Mouse (Mus musculus) left cerebral cortex, postnatal 4 days (tissue): ENCODE measurements around the gene Kif1b. TPM values are rescaled to one million over a fixed set of nuclear protein-coding genes. Genes with fewer than 3 reads are reported as not detected.

Source experiments
- DNase-seq: peaks from one replicate; pipeline ENCODE4 v3.0.0-alpha.2; 2022
- intact Hi-C: fragments of 180-260 bp; cut with DNase I; formaldehyde crosslinking; loops from one replicate; pipeline ENCODE4 v1.15.1; 2025
- total RNA-seq, 2 experiments: library from RNA; stranded (reverse); gene quantifications; 2 replicates each; pipeline ENCODE4 v1.2.3; 2021

The Kif1b gene
- total RNA-seq, 2 experiments from 2014 or later: 420 to 423 TPM

DNA sequence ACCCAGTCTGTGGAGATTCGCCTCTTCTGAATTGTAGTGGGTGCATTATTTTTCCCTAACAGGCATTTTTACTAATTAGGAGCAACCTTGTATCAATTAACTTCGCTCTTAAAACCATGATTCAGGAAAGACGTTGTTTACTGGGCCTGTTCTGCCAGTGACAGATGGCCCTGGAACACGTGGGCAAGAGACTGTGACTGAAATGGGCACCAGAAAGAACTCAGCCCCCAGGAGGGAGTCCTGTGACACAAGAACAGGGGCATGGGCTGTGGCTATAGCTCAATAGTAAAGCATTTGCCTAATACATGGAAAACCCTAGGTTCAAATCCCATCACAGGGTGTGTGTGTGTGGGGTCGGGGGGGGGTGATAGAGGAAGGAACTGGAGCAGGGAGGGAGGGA lies 9.9 kb upstream of the Kif1b start:
- intact Hi-C loops: no loop called here
- DNase-seq: peak; percentile 73

- intact Hi-C loops: no loop called here
- DNase-seq: no peak
Observed at GRCm38 (mm10) chr4:149314275-149314837, 6.9 kb upstream of the Kif1b start.

- intact Hi-C loops: no loop called here
- DNase-seq: no peak
Observed at GRCm38 (mm10) chr4:149313558-149314253, 6.2 kb upstream of the Kif1b start.

GRCm38 (mm10) chr4:149311996-149312395 lies 4.5 kb upstream of the Kif1b start:
- no peak for DNase-seq
- intact Hi-C loops: no loop called here

GRCm38 (mm10) chr4:149308491-149308820 lies 963 bp upstream of the Kif1b start:
- DNase-seq: no peak
- intact Hi-C loops: no loop called here

- DNase-seq: peak; percentile 89
- intact Hi-C loops: no loop called here
Observed at GRCm38 (mm10) chr4:149306712-149307595, 539 bp downstream of the Kif1b start.

DNA sequence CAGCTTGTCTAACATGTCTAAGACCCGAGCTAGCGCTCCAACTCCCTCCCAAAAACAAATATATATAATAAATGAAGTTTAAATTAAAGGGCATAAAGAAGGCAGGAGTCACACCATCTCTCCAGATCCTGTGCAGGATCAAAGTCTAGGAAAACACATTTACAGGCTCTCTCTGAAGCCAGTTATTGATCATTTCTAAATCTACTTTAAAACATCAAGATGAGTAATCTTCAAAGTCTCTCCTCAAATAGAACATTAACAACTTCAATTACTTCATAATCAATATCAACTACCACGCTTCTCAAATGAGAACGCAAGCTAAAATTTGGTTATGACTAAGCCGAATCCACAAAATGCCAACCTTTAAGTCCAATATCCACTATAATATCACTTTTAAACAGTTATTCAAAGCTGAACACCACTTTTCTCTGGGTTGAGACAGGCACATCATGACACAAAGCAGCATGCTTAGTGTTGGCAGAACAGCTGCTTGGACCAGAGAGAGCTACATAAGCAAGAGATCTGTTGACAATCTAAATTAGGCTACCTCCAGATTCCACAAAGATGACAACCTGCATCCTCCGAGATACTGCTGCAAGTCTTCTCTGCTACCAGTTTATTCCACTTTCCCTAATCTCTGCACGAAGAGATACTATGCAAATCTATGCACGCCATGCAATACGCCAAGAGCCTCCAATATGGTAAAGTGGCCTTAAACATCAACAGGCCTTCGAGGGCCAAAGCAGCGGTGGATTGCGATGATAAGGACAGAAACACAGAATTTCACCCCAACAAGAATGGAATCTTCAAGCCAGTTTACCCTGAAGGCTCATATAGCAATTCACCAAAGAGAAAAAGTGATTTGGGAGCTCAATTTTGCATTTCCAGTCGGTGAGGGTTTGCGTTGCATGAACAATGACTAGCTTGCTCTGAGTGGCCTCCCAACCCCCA lies 1.5 kb downstream of the Kif1b start:
- intact Hi-C loops: no loop called here
- no peak for DNase-seq

DNA sequence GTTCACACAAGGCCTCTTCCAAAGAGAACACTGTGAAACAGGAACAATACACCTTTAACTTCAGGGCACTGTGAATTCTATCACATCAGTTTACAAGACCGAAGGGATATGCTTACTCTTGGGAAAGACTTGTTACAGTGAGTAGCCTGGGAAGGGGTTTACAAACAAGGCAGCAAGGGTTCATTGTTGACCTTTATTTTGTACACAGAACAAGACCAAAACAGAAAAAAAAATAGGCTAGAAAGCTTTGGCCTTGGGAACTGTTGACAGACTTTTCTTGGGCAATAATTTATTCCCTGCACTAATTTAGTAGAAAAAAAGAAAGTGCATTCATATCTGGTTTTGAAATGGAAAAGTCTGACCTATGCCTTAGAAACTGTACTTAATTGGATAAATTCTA lies 3.0 kb downstream of the Kif1b start:
- no peak for DNase-seq
- intact Hi-C loops: no loop called here

- DNase-seq: no peak
- intact Hi-C loops: no loop called here
Observed at GRCm38 (mm10) chr4:149303502-149303901, 4.0 kb downstream of the Kif1b start.

- intact Hi-C loops: no loop called here
- no peak for DNase-seq
Observed at GRCm38 (mm10) chr4:149302751-149303150, 4.7 kb downstream of the Kif1b start.

DNA sequence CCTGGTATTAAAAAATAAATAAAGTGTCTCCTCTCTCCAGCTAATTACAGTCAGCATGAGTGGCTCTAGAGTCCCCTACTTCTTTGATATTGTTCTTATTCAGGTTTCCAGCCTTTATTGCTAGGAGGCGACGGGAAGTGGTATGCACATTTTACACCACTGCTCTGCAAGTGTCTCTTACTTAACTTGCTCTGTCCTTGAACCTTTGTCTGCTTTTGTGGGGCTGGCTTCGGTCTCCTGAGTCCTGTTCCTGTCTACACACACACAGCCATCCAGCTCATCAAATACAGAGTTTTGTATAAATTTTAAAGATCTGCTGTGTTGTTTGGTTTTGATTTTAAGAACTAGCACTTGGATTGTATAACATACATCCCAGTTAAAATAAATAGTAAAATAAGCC lies 5.4 kb downstream of the Kif1b start:
- intact Hi-C loops: no loop called here
- no peak for DNase-seq

DNA sequence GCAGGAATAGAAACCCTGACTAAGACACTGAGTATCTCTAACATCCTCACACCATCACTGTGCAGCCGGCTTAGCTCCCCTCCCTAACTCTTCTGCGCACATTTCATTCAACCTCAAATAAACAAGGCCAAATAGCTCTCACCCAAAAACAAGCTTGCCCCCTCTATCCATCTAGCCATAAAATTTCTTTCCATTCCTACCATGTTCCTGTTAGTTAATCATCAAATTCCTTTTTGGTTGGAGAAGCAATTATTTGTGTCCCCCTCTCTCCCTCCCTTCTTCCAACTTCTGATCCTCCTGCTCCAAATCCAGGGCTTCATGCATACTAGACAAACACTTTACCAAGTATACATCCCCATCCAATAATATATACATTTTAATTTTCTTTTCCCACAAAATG lies 11.0 kb downstream of the Kif1b start:
- no peak for DNase-seq
- intact Hi-C loops: no loop called here

DNA sequence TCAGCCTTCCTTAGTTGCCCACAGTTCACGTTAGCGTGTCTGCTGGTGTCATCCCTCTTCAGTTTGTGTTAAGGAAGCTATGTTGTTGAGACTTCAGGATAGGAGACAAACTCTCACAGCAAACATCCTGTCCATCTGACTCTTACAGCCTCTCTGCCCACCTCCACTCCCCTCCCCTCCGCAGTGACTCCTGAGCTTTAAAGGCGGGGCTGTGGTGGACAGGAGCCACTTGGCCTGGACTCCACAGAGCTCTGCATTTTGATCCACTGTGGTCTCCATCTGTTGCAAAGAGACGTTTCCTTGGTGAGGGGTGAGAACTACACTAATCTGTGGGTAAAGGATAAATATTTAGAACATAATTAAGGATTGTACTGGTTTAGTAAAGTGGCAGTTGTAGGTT lies 14.5 kb downstream of the Kif1b start:
- DNase-seq: peak; percentile 28
- intact Hi-C loops: no loop called here

GRCm38 (mm10) chr4:149291061-149291460 lies 16.4 kb downstream of the Kif1b start:
- no peak for DNase-seq
- intact Hi-C loops: no loop called here

DNA sequence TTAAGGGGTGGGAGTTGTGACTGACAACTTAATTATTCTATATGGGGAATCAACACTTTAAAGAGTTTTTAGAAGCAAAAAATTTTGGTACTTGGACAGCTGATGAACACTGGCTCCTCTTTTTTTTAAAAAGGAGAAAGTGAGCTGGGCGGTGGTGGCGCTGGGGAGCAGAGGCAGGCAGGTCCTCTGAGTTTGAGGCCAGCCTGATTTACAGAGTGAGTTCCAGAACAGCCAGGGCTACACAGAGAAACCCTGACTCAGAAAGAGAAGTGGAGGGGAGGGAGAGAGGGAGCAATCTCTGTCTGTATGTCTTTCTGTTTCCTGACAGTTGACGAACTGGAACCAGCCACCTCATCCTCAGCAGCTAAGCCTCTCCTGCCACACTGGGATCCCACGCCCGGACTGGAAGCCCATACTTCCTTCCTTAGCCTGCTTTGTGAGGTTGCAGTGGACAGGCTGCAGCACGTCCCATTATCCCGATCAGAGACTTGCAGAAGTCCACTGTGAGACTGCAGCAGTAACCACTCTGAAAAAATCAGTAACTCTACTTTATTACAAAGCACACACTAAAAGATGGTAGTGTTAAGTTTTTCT lies 17.2 kb downstream of the Kif1b start:
- no peak for DNase-seq
- intact Hi-C loops: no loop called here

GRCm38 (mm10) chr4:149286287-149287137 lies 21.0 kb downstream of the Kif1b start:
- intact Hi-C loops: no loop called here
- no peak for DNase-seq

DNA sequence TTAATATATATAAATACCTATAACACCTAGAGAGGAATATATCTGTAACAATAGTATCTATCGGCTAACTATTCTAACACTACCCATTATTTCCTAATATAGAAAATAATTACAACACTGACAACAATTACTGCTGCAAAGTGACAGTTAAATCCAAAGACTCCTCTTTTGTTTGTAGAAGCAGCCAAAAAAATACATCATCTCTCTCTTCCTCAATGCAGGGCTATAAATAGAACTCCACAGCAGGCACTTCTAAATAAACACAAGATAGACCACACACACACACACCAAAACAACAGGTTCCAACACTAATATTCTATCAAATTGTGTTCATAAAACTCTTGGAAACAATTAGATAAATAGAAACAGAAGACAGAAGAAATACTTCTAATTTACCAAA lies 21.8 kb downstream of the Kif1b start:
- intact Hi-C loops: no loop called here
- no peak for DNase-seq

DNA sequence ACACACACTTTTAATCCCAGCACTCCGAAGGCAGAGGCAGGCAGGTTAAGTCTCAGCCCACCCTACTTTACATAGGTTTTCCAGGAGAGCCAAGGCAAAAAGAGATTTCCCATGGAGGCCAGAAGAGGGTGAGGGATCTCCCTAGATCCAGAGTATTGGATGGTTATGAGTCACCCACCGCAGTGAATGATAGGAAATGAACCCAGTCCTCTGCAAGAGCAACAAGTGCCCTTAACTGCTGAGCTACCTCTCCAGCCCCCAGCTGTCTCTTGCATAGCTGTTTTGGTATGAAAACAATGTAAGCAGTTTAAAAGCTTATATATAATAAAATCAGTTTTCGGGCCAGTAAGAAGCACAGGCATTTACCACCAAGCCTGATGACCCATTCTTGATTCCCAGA lies 24.5 kb downstream of the Kif1b start:
- intact Hi-C loops: no loop called here
- DNase-seq: no peak

DNA sequence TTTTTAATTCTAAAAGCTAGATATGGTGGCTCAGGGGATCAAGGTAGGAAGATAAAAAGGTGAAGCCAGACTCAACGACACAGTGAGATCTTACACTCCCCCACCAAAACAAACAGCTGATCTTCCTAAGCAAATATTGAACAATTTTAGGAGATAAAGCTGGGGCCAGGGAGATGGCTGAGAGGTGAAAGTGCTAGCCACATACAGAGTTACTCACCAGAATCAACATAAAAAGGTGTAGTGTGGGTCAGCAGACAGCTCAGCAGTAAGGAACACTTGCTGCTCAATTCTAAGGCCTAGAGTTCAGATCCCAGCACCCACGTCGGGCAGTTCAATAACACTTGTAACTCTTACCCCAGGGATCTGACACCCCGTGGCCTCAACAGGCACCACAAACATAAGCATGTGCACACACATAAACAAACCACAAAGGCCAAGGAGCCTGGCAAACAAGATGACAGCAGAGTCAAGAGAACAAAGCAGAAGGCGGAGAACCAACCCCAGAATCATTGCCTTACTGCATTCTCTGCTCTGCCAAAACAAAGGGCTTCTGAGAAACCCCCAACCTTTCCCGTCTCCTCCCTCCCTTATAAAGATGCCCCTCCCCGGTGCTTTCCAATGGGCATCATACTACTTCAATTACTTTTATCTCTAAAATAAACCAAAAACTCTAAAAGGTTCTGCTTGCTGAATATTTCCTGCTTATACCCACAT lies 25.3 kb downstream of the Kif1b start:
- no peak for DNase-seq
- intact Hi-C loops: no loop called here
